Mouse (Mus musculus) neural tube, embryonic 15.5 days (tissue): Measurements from ENCODE around the gene Ctnnb1. TPM values are rescaled to one million over a fixed set of nuclear protein-coding genes. Genes with fewer than 3 reads are reported as not detected.

Experiments used
- ATAC-seq: fragments of 200-750 bp; cut with Nextera tagmentation; 2 replicates; pipeline ENCODE4 v1.8.0; 2017; ENCODE audit warnings: mild to moderate bottlenecking, moderate TSS enrichment, moderate library complexity; ENCODE audit not compliant: low FRiP score
- H3K27ac ChIP-seq: fragments of 300-500 bp; sonication (generic); replicated peaks from 2 replicates; pipeline ENCODE4 v1.5.1; 2015; ENCODE audit warnings: mild to moderate bottlenecking, inconsistent platforms
- H3K27me3 ChIP-seq: fragments of 300-500 bp; sonication (generic); replicated peaks from 2 replicates; pipeline ENCODE4 v1.6.1; 2015; ENCODE audit warnings: inconsistent platforms
- H3K36me3 ChIP-seq: fragments of 300-500 bp; sonication (generic); 2 replicates; pipeline ENCODE4 v1.6.1; 2015; ENCODE audit warnings: inconsistent platforms
- H3K4me1 ChIP-seq: fragments of 300-500 bp; sonication (generic); 2 replicates; pipeline ENCODE4 v1.6.1; 2015; ENCODE audit warnings: inconsistent platforms
- H3K4me2 ChIP-seq: fragments of 300-500 bp; sonication (generic); 2 replicates; pipeline ENCODE4 v1.6.1; 2015; ENCODE audit warnings: inconsistent platforms, mild to moderate bottlenecking, moderate library complexity
- H3K4me3 ChIP-seq: fragments of 300-500 bp; sonication (generic); replicated peaks from 2 replicates; pipeline ENCODE4 v1.5.1; 2015; ENCODE audit warnings: mild to moderate bottlenecking, inconsistent platforms
- H3K9ac ChIP-seq: fragments of 300-500 bp; sonication (generic); replicated peaks from 2 replicates; pipeline ENCODE4 v1.6.1; 2015; ENCODE audit warnings: mild to moderate bottlenecking, inconsistent platforms
- H3K9me3 ChIP-seq: fragments of 300-500 bp; sonication (generic); replicated peaks from 2 replicates; pipeline ENCODE4 v1.6.1; 2016; ENCODE audit warnings: inconsistent platforms
- WGBS: fragments of 180-500 bp; shearing (Covaris S2); methylation state at CpG from one replicate; pipeline ENCODE4 v1.1.7; 2015; ENCODE audit warnings: mixed read lengths; 5-methylcytosine and 5-hydroxymethylcytosine counted together
- polyA plus RNA-seq: library from polyadenylated mRNA; unstranded; fragments of >200 nt; fragmentation: Nextera tagmentation; extraction: Ambion mirVana; gene quantifications from 2 replicates; pipeline ENCODE4 v1.2.1, GENCODE M21; 2015

Ctnnb1 gene
- polyA plus RNA-seq, 1 experiment from 2014 or later, result 288 TPM

DNA sequence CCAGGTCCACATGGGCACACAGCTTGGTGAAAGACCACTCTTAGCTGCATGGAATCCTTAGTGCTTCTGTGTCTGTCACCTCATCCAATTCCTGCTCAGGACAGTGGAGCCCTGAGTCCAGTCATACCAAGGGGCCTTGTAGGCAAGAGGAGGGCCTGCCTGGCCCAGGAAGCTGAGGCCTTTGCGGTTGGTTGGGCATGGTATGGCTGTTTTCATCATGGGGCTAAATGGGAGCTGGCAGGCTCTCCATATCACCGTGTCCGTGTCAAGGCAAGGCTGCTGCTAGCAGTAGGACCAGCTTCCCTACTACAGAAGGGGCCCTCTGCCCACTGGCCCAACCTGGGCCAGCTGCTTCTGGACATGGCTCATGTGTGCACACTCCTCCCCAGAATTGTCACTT, 34.7 kb downstream of the Ctnnb1 start:
- no peaks in the 10 kb centered on the region for H3K27me3 ChIP-seq
- no peak overlapping the region for H3K9ac ChIP-seq
- H3K4me3 ChIP-seq, result no peak overlapping the region
- H3K4me2 ChIP-seq, result no peak overlapping the region
- no peaks in the 10 kb centered on the region for H3K9me3 ChIP-seq
- H3K36me3 ChIP-seq, result peaks cover 61% of the 10 kb centered on the region
- WGBS, result 83% methylated on average over 3 of the region's 3 CpGs
- ATAC-seq, result no peak
- H3K4me1 ChIP-seq, result peaks cover 29% of the 10 kb centered on the region
- H3K27ac ChIP-seq, result no peak overlapping the region

DNA sequence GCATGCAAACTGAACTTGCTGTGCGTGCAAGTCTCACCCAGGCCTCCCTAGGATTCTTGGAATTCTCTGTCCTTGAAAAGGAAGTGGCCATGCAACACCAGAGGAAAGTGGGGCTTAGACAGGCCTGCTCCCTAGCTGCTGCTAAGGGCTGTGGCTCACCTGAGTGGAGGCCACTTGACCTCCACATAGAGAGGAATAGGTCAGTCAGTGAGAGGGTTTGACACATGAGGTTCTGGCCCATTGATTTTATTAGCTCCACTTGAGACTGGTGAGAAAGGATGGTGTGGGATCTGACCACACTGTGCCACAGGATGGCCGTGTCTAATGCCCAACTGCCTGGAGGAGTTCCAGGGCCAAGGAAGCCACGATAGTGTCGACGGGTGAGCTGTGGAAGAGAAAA, 35.2 kb downstream of the Ctnnb1 start:
- H3K27ac ChIP-seq, result 0 out of 2 replicates have a peak overlapping the region, but pooled peaks have one; percentile 9
- ATAC-seq, result no peak

DNA sequence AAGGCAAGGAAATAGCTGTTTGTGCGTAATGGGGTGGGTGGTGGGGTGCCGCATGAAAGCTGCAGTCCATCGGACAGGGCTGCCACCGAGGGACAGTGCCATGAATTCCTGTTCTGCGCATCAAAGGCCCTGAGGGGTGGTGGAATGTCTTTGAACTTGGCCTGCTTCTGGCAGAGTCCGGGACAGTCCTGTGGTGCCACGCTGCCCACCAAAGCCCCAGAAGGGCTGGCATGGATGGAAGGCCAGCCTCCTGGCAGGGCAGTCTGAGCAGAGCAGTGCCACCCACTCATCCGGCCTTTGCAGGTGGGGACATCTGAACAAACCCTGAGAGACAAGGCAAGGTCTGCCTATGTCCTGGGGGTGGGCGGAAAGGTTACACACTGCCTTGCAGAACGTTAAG, 36.0 kb downstream of the Ctnnb1 start:
- H3K9me3 ChIP-seq, result no peaks in the 10 kb centered on the region
- H3K4me2 ChIP-seq, result no peak overlapping the region
- no peak overlapping the region for H3K27ac ChIP-seq
- no peak for ATAC-seq
- 90% methylated on average over 10 of the region's 10 CpGs for WGBS
- H3K27me3 ChIP-seq, result no peaks in the 10 kb centered on the region
- peaks cover 57% of the 10 kb centered on the region for H3K36me3 ChIP-seq
- H3K9ac ChIP-seq, result no peak overlapping the region
- no peak overlapping the region for H3K4me3 ChIP-seq
- peaks cover 29% of the 10 kb centered on the region for H3K4me1 ChIP-seq

More for the DNA sequence above, 35.2 kb downstream of the Ctnnb1 start:
- 76% methylated on average over 5 of the region's 5 CpGs for WGBS
- H3K9ac ChIP-seq, result no peak overlapping the region
- H3K36me3 ChIP-seq, result peaks cover 61% of the 10 kb centered on the region
- no peaks in the 10 kb centered on the region for H3K9me3 ChIP-seq
- no peaks in the 10 kb centered on the region for H3K27me3 ChIP-seq
- no peak overlapping the region for H3K4me2 ChIP-seq
- H3K4me1 ChIP-seq, result peaks cover 29% of the 10 kb centered on the region
- no peak overlapping the region for H3K4me3 ChIP-seq

DNA sequence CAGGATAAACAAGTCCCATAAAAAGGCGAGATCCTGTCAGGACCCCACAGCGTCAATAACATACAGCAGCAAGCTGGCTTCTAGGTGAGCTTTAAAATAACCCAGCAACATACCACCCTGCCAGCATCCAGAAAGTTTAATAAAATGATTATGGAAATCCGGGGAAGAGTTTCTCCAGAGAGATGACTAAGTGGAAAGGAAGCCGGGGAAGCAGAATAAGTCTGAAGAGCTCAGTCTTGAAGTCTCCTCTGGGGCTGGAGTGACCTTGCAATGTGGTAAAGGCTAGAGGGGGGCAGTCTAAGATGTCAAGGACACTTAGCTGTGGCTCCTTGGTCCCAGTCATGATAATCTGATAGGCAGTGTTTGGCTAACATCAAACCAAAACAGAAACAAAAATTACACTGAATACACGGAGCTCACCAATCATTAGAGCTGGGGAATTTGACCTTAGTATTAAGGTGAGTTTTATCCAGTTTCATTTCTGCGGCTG, 44.1 kb downstream of the Ctnnb1 start:
- no peak overlapping the region for H3K4me2 ChIP-seq

DNA sequence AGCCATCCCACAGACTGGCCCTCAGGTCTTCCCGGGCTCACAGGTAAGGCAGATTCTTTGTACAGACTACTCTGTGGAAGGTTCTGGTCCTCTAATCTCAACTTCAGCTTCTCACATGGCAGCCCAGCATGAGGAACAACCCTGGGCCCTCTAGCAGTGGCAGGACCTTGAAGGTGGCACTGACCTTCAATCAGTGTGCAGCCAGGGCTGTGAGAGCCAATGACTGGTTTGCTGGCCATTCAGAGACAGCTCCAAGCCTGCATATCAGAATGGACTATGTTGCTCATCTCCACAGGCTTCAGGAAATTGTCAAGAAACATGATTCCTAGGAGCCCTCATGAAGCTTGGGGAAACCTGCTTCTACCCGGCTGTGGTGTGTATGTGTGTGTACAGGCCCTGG, 45.2 kb downstream of the Ctnnb1 start:
- ATAC-seq, result no peak
- WGBS, result 79% methylated on average over 2 of the region's 2 CpGs
- H3K27me3 ChIP-seq, result no peaks in the 10 kb centered on the region

More for the DNA sequence above, 44.1 kb downstream of the Ctnnb1 start:
- H3K36me3 ChIP-seq, result peaks cover 12% of the 10 kb centered on the region
- H3K4me1 ChIP-seq, result peaks cover 13% of the 10 kb centered on the region
- H3K9ac ChIP-seq, result no peak overlapping the region
- no peak overlapping the region for H3K27ac ChIP-seq
- WGBS, result 79% methylated on average over 6 of the region's 6 CpGs
- no peak overlapping the region for H3K4me3 ChIP-seq
- no peak for ATAC-seq
- no peaks in the 10 kb centered on the region for H3K9me3 ChIP-seq
- no peaks in the 10 kb centered on the region for H3K27me3 ChIP-seq

DNA sequence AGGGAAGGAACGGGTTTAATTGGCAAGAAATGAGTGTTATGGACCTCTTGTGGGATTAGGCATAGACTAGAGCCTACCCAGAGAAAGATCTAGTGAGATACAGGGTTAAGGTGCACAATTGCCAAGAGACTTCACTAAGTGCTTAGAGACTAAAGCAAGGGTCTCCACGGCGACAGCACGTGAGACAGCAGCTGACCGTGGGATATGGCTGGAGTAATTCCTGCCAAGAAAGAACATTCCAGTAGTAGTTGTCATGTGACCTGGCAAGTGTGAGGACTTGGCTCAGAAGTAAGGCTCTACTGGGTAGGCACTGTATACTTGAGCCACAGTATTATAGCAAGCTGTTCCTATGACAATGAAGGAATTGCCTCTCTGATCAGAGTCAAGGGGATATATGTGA, 47.1 kb downstream of the Ctnnb1 start:
- Histone ChIP-seq H3K4me3 (no peak overlapping the region), H3K4me1 (peaks cover 16% of the 10 kb centered on the region), H3K27me3 (no peaks in the 10 kb centered on the region), H3K36me3 (no peaks in the 10 kb centered on the region), H3K4me2 (no peak overlapping the region), H3K27ac (peak overlapping the region; percentile 54; the same call in 1 of the 2 replicates), H3K9me3 (no peaks in the 10 kb centered on the region), H3K9ac (no peak overlapping the region)
- WGBS, result 50% methylated on average over 5 of the region's 5 CpGs
- peak; percentile 58; the same call in 1 of the 2 replicates for ATAC-seq

More for the DNA sequence above, 45.2 kb downstream of the Ctnnb1 start:
- Histone ChIP-seq H3K4me3 (no peak overlapping the region), H3K4me2 (no peak overlapping the region), H3K27ac (no peak overlapping the region), H3K9me3 (no peaks in the 10 kb centered on the region), H3K4me1 (peaks cover 13% of the 10 kb centered on the region), H3K9ac (no peak overlapping the region), H3K36me3 (peaks cover 3% of the 10 kb centered on the region)

DNA sequence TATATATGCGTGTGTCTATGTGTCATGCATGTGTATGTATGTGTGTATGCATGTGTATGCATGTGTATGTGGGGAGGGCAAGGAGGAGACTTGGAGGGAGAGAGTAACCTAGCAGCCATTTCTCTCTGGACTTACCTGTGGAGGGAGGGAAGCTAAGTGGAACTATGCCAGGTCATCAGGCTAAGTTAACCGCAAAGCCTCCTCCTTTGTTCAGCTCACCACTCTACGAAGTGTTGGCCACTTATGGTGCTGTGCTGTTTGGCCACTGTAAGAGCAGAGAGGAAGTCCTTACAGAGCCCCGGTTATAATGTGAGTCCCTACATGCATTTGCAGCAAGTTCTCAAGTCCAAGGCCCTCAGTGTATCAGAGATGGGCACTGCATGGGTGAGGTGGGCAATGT, 47.8 kb downstream of the Ctnnb1 start:
- H3K9me3 ChIP-seq, result no peaks in the 10 kb centered on the region
- H3K27me3 ChIP-seq, result no peaks in the 10 kb centered on the region
- no peak overlapping the region for H3K4me2 ChIP-seq
- peaks cover 17% of the 10 kb centered on the region for H3K4me1 ChIP-seq
- H3K4me3 ChIP-seq, result no peak overlapping the region
- H3K9ac ChIP-seq, result no peak overlapping the region
- H3K36me3 ChIP-seq, result no peaks in the 10 kb centered on the region
- ATAC-seq, result no peak
- 95% methylated on average over 4 of the region's 4 CpGs for WGBS
- H3K27ac ChIP-seq, result no peak overlapping the region

DNA sequence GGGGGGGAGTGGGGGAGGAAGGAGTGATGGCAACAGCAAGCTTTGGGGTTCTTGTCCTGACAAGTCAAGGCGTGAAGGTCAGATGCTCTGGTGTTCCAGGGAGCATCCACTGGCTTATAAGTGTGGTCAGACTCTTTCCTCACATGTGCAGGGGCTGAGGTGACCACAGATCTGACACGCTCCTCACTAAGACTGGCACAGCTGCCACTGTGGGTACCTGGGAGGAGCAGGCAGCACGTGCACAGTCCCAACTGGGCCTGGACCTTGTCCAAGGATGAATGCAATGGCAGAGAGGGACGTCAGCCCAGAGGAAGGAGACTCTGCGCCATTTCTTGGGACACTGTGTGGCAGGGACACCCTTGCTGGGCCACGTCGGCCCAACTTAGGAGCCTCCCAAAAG, 52.8 kb downstream of the Ctnnb1 start:
- Histone ChIP-seq H3K36me3 (no peaks in the 10 kb centered on the region), H3K27me3 (no peaks in the 10 kb centered on the region), H3K4me3 (no peak overlapping the region), H3K9ac (no peak overlapping the region), H3K4me1 (0 out of 2 replicates have a peak, but pooled peaks cover 5% of the 10 kb centered on the region), H3K4me2 (no peak overlapping the region), H3K9me3 (no peaks in the 10 kb centered on the region), H3K27ac (no peak overlapping the region)
- 85% methylated on average over 7 of the region's 7 CpGs for WGBS
- no peak for ATAC-seq

DNA sequence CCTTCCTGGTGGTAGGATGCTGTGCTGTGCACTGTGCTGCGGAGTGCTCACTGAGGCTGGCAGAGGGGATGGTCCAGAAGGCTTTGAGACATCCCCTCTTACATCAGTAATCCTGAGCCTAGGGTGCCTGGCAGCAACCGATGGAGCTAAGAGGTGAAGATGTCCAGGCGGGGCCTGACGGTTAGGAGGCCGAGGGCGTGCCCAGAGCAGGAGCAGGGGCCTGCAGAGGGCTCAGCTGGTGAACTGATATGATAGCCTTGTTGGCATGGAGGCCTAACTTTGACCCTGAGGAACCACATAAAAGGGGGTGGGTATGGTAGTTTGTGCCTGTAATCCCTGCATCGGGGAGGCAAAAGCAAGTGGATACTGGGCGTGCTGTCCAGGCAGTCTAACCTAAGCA, 54.8 kb downstream of the Ctnnb1 start:
- ATAC-seq, result no peak
- Histone ChIP-seq H3K4me2 (no peak overlapping the region), H3K4me1 (peaks cover 22% of the 10 kb centered on the region), H3K27ac (no peak overlapping the region), H3K9me3 (no peaks in the 10 kb centered on the region), H3K4me3 (no peak overlapping the region), H3K9ac (no peak overlapping the region), H3K27me3 (no peaks in the 10 kb centered on the region), H3K36me3 (no peaks in the 10 kb centered on the region)
- WGBS, result 92% methylated on average over 8 of the region's 8 CpGs

DNA sequence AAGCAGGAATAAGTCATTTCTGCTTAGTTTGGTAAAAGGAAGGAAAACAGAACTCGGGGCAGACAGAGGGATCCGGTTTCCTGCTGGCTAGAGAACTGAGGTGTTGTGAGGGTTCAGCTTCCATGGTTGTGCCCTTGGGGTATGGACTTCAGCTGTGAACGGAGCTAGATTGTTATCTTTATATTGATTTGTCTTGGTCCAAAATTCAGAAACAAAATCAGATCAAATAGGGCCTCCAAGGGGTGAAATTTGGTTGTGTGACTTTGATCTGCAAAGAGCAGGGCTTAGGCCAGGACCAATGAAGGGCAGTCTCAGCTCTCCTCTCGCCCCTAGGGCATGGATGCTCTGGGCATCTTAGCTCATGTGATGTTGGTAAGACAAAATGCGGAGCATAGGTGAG, 55.5 kb downstream of the Ctnnb1 start:
- Histone ChIP-seq H3K9me3 (no peaks in the 10 kb centered on the region), H3K27me3 (no peaks in the 10 kb centered on the region), H3K27ac (no peak overlapping the region), H3K4me3 (no peak overlapping the region), H3K36me3 (no peaks in the 10 kb centered on the region), H3K4me2 (no peak overlapping the region), H3K9ac (no peak overlapping the region), H3K4me1 (peaks cover 22% of the 10 kb centered on the region)
- 85% methylated on average over 5 of the region's 5 CpGs for WGBS
- no peak for ATAC-seq

DNA sequence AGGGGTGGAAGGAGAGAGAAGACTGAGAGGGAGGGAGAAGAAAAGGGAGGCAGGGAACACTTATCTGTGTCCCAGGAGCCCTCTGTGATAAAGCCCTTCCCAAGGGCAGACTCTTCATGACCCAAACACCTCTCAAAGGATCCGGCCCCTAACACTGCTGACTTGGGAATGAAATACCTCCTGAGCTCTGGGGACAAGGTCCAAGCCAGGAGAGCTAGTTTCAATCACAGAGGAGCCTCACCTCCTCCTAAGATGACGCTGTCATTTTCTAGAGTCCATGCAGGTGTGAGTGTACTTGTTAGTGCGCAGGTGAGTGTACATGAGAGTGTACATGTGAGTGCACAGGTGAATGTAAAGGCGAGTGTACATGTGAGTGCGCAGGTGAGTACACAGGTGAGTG, 56.0 kb downstream of the Ctnnb1 start:
- Histone ChIP-seq H3K4me3 (no peak overlapping the region), H3K27me3 (no peaks in the 10 kb centered on the region), H3K4me2 (no peak overlapping the region), H3K9me3 (no peaks in the 10 kb centered on the region), H3K27ac (no peak overlapping the region), H3K4me1 (peaks cover 22% of the 10 kb centered on the region), H3K36me3 (no peaks in the 10 kb centered on the region), H3K9ac (no peak overlapping the region)
- no peak for ATAC-seq
- 97% methylated on average over 5 of the region's 5 CpGs for WGBS

DNA sequence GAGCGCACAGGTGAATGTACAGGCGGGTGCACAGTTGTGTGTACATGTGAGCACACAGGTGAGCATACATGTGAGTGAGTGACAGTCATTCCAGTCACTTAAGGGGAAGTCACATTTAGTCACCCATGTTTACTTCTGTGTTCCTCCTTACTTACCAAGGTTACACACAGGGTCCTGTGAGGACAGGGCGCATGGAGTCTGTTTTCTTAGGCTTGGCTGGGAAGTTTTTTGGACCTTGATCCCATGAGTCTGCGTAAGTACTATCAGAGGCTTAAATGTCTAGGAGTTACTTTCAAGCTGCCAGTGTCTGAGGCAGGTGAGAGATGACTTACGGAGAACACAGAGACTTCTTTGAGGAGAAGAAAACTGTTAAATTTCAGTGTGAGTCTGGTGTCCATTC, 56.5 kb downstream of the Ctnnb1 start:
- 92% methylated on average over 5 of the region's 5 CpGs for WGBS
- Histone ChIP-seq H3K9ac (no peak overlapping the region), H3K4me2 (no peak overlapping the region), H3K4me3 (no peak overlapping the region), H3K27me3 (no peaks in the 10 kb centered on the region), H3K36me3 (no peaks in the 10 kb centered on the region), H3K4me1 (peaks cover 23% of the 10 kb centered on the region), H3K9me3 (no peaks in the 10 kb centered on the region), H3K27ac (no peak overlapping the region)
- no peak for ATAC-seq

DNA sequence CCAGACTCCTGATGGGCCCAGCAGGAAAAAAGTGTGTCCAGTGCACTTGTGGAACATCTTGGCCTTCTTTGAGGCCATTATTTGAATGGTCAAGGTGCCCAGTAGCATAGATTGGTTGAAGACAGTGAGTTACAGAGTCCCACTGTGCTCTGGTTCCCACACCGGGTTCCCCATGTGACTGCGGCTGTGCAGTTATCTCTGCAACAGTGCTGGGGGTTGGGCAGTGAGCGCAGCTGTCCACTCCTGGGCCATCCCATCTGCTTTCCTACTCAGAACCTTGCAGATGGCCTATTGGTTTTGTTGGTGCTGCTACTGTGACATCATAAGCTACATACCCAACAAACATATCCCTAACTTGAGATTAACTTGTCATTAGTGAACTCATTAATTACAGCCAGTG, 57.2 kb downstream of the Ctnnb1 start:
- no peak overlapping the region for H3K27ac ChIP-seq
- ATAC-seq, result no peak
- H3K4me1 ChIP-seq, result peaks cover 24% of the 10 kb centered on the region
- H3K27me3 ChIP-seq, result no peaks in the 10 kb centered on the region
- no peak overlapping the region for H3K9ac ChIP-seq
- 95% methylated on average over 3 of the region's 3 CpGs for WGBS
- no peak overlapping the region for H3K4me3 ChIP-seq
- no peaks in the 10 kb centered on the region for H3K9me3 ChIP-seq
- H3K4me2 ChIP-seq, result no peak overlapping the region
- no peaks in the 10 kb centered on the region for H3K36me3 ChIP-seq
